Comparison of ENCODE assay signal across 8 mouse cellular contexts in genomic region chr7:127470743-127471645, GRCm38 (mm10). TPM values are rescaled to one million over a fixed set of nuclear protein-coding genes. Genes with fewer than 3 reads are reported as not detected.
DNase-seq lines count a peak whose midpoint lies in the region; ATAC-seq and TF ChIP-seq lines count a peak whose summit lies in the region.

No protein-coding gene starts in this region.

- H3K4me1 ChIP-seq in embryonic facial prominence, embryonic 14.5 days (ENCODE audit: control insufficient read depth, insufficient read depth, low read length): peaks cover 10% of the 10 kb centered on the region
- H3K4me1 ChIP-seq in heart, adult 2 months (ENCODE audit: control insufficient read depth, insufficient read depth, low read length): peaks cover 5% of the 10 kb centered on the region
- peaks cover 16% of the 10 kb centered on the region for H3K4me1 ChIP-seq in limb, embryonic 13.5 days
- peaks cover 19% of the 10 kb centered on the region for H3K4me1 ChIP-seq in midbrain, embryonic 16.5 days (ENCODE audit: control insufficient read depth, insufficient read depth, low read length)

- peak overlapping the region; percentile 89 for H3K9ac ChIP-seq in embryonic facial prominence, embryonic 14.5 days (ENCODE audit: low read depth, low read length)
- peak overlapping the region; percentile 90 for H3K9ac ChIP-seq in heart, adult 2 months (ENCODE audit: low read depth, low read length)
- peak overlapping the region; percentile 92 for H3K9ac ChIP-seq in limb, embryonic 13.5 days
- peak overlapping the region; percentile 90 for H3K9ac ChIP-seq in midbrain, embryonic 16.5 days (ENCODE audit: low read depth, low read length)

- no peaks in the 10 kb centered on the region for H3K27me3 ChIP-seq in embryonic facial prominence, embryonic 14.5 days (replicated peaks; ENCODE audit: control insufficient read depth, insufficient read depth, low read length)
- no peaks in the 10 kb centered on the region for H3K27me3 ChIP-seq in heart, adult 2 months (ENCODE audit: control insufficient read depth, insufficient read depth, low read length)
- no peaks in the 10 kb centered on the region for H3K27me3 ChIP-seq in limb, embryonic 13.5 days
- no peaks in the 10 kb centered on the region for H3K27me3 ChIP-seq in midbrain, embryonic 16.5 days (ENCODE audit: control insufficient read depth, insufficient read depth, low read depth, low read length)

- 1% methylated on average over 40 of the region's 46 CpGs for WGBS in embryonic facial prominence, embryonic 14.5 days
- WGBS in heart, adult 2 months: under 1% methylated on average over 46 of the region's 46 CpGs
- WGBS in limb, embryonic 13.5 days: under 1% methylated on average over 46 of the region's 46 CpGs
- WGBS in midbrain, embryonic 16.5 days: under 1% methylated on average over 45 of the region's 46 CpGs

- TF ChIP-seq EP300 in heart, adult 2 months (IDR thresholded peaks at IDR 0.05; ENCODE audit: insufficient read depth, low read depth, low read length): peak; percentile 70

- peak; percentile 98 for DNase-seq in 3T3-L1 (ENCODE audit: low read depth, low spot score)
- peak; percentile 50 to 80 for DNase-seq in adrenal gland, postnatal 4 days (ENCODE audit: low spot score in 2 of 2)
- peak; percentile 100 for DNase-seq in embryonic facial prominence, embryonic 14.5 days (ENCODE audit: low spot score)
- DNase-seq in heart, adult 2 months: peak; percentile 88 to 95
- peak; percentile 95 to 97 for DNase-seq in kidney, adult 8-10 months
- peak; percentile 74 to 91 for DNase-seq in spleen, postnatal 10 days (ENCODE audit: low spot score in 2 of 2)

- peaks cover 56% of the 10 kb centered on the region for H3K36me3 ChIP-seq in embryonic facial prominence, embryonic 14.5 days (ENCODE audit: control insufficient read depth, insufficient read depth, low read length)
- peaks cover 11% of the 10 kb centered on the region for H3K36me3 ChIP-seq in heart, adult 2 months (ENCODE audit: control insufficient read depth, insufficient read depth, low read length)
- H3K36me3 ChIP-seq in limb, embryonic 13.5 days: peaks cover 58% of the 10 kb centered on the region
- peaks cover 16% of the 10 kb centered on the region for H3K36me3 ChIP-seq in midbrain, embryonic 16.5 days (ENCODE audit: control insufficient read depth, insufficient read depth, low read length)

- H3K9me3 ChIP-seq in embryonic facial prominence, embryonic 14.5 days (ENCODE audit: control insufficient read depth, low read length): no peaks in the 10 kb centered on the region
- no peaks in the 10 kb centered on the region for H3K9me3 ChIP-seq in limb, embryonic 13.5 days
- H3K9me3 ChIP-seq in midbrain, embryonic 16.5 days (replicated peaks; ENCODE audit: control insufficient read depth, low read length, poor library complexity, severe bottlenecking): no peaks in the 10 kb centered on the region

- intact Hi-C loops in heart, adult 2 months (cut with DNase I): loop anchor here (1.0 to 5.0 kb wide), 3 partner anchors 22 to 79 kb away; partner anchors contain the start of genes E430018J23Rik, Zfp688 and Zfp689

- no peak for TF ChIP-seq CTCF in heart, adult 2 months (IDR thresholded peaks at IDR 0.05)

- peak overlapping the region; percentile 70 for H3K4me2 ChIP-seq in embryonic facial prominence, embryonic 14.5 days (ENCODE audit: low read depth, low read length)
- H3K4me2 ChIP-seq in limb, embryonic 13.5 days (replicated peaks): peak overlapping the region; percentile 94
- H3K4me2 ChIP-seq in midbrain, embryonic 16.5 days (ENCODE audit: low read length): peak overlapping the region; percentile 97

- H3K79me2 ChIP-seq in heart, adult 2 months (replicated peaks; ENCODE audit: control insufficient read depth, insufficient read depth, low read length): peaks cover 2% of the 10 kb centered on the region; the same call in 1 of the 2 replicates

- peak; percentile 95 for ATAC-seq in embryonic facial prominence, embryonic 14.5 days (ENCODE audit: low read depth)
- ATAC-seq in limb, embryonic 13.5 days (ENCODE audit: low FRiP score, low read depth): peak; percentile 94
- ATAC-seq in midbrain, embryonic 16.5 days: peak; percentile 96

- peak; percentile 75 for TF ChIP-seq POLR2A in heart, adult 2 months (IDR thresholded peaks at IDR 0.05; ENCODE audit: insufficient read depth, low read depth, low read length)

- peak overlapping the region; percentile 77 for H3K4me3 ChIP-seq in embryonic facial prominence, embryonic 14.5 days (ENCODE audit: low read depth, low read length)
- H3K4me3 ChIP-seq in heart, adult 2 months: peak overlapping the region; percentile 69
- peak overlapping the region; percentile 83 for H3K4me3 ChIP-seq in limb, embryonic 13.5 days
- H3K4me3 ChIP-seq in midbrain, embryonic 16.5 days (ENCODE audit: low read depth, low read length): peak overlapping the region; percentile 72

- peak overlapping the region; percentile 98 for H3K27ac ChIP-seq in embryonic facial prominence, embryonic 14.5 days (replicated peaks; ENCODE audit: low read depth, low read length)
- H3K27ac ChIP-seq in heart, adult 2 months: peak overlapping the region; percentile 95
- H3K27ac ChIP-seq in limb, embryonic 13.5 days: peak overlapping the region; percentile 98
- peak overlapping the region; percentile 97 for H3K27ac ChIP-seq in midbrain, embryonic 16.5 days (ENCODE audit: low read length)

RNA-seq across cellular contexts. Expression of gene Fbrs, which starts 8.0 kb away (rescaled TPM):
- 10 to 100 TPM; 90.8 to 94.0 TPM for total RNA-seq in adrenal gland, postnatal 4 days (2021)
- 14.3 and 15.0 TPM in 2 replicates for polyA plus RNA-seq in embryonic facial prominence, embryonic 14.5 days (2014; fragmentation: Nextera tagmentation; extraction: Ambion mirVana)
- 10 to 100 TPM; 31.2 to 33.9 TPM for total RNA-seq in heart, adult 2 months (2021)
- polyA plus RNA-seq in heart, adult 2 months (2012; rRNA removed): 13.4 and 16.4 TPM in 2 replicates
- polyA plus RNA-seq in limb, embryonic 13.5 days (2015; fragmentation: Nextera tagmentation; extraction: Ambion mirVana): 15.0 and 15.3 TPM in 2 replicates
- 9.1 and 12.5 TPM in 2 replicates for polyA plus RNA-seq in midbrain, embryonic 16.5 days (2015; fragmentation: Nextera tagmentation; extraction: Ambion mirVana)

RNA-seq across cellular contexts. Expression of gene Prr14, which starts 11.6 kb away (rescaled TPM):
- total RNA-seq in adrenal gland, postnatal 4 days (2021): 10 to 100 TPM; 52.3 to 54.8 TPM
- 40.4 and 41.9 TPM in 2 replicates for polyA plus RNA-seq in embryonic facial prominence, embryonic 14.5 days (2014; fragmentation: Nextera tagmentation; extraction: Ambion mirVana)
- total RNA-seq in heart, adult 2 months (2021): 10 to 100 TPM; 23.1 to 28.0 TPM
- 45.6 and 61.6 TPM in 2 replicates for polyA plus RNA-seq in heart, adult 2 months (2012; rRNA removed)
- polyA plus RNA-seq in limb, embryonic 13.5 days (2015; fragmentation: Nextera tagmentation; extraction: Ambion mirVana): 37.6 and 42.3 TPM in 2 replicates
- 32.9 and 36.0 TPM in 2 replicates for polyA plus RNA-seq in midbrain, embryonic 16.5 days (2015; fragmentation: Nextera tagmentation; extraction: Ambion mirVana)

RNA-seq across cellular contexts. Expression of gene Zfp689, which starts 22.0 kb away (rescaled TPM):
- total RNA-seq in adrenal gland, postnatal 4 days (2021): 1 to 10 TPM; 7.3 to 7.4 TPM
- 7.1 and 7.6 TPM in 2 replicates for polyA plus RNA-seq in embryonic facial prominence, embryonic 14.5 days (2014; fragmentation: Nextera tagmentation; extraction: Ambion mirVana)
- 1 to 10 TPM in 1 of 2 experiments, under 1 TPM in 1; 0.93 to 1.5 TPM for total RNA-seq in heart, adult 2 months (2021)
- polyA plus RNA-seq in heart, adult 2 months (2012; rRNA removed): 1.8 and 2.0 TPM in 2 replicates
- polyA plus RNA-seq in limb, embryonic 13.5 days (2015; fragmentation: Nextera tagmentation; extraction: Ambion mirVana): 12.2 and 13.9 TPM in 2 replicates
- 16.5 and 17.6 TPM in 2 replicates for polyA plus RNA-seq in midbrain, embryonic 16.5 days (2015; fragmentation: Nextera tagmentation; extraction: Ambion mirVana)

RNA-seq across cellular contexts. Expression of gene Srcap, which starts 40.8 kb away (rescaled TPM):
- 100 to 1,000 TPM; 111 to 118 TPM for total RNA-seq in adrenal gland, postnatal 4 days (2021)
- polyA plus RNA-seq in embryonic facial prominence, embryonic 14.5 days (2014; fragmentation: Nextera tagmentation; extraction: Ambion mirVana): 41.5 and 42.0 TPM in 2 replicates
- total RNA-seq in heart, adult 2 months (2021): 10 to 100 TPM; 53.1 to 55.8 TPM
- polyA plus RNA-seq in heart, adult 2 months (2012; rRNA removed): 15.3 and 16.7 TPM in 2 replicates
- polyA plus RNA-seq in limb, embryonic 13.5 days (2015; fragmentation: Nextera tagmentation; extraction: Ambion mirVana): 48.3 and 49.7 TPM in 2 replicates
- 38.4 and 49.5 TPM in 2 replicates for polyA plus RNA-seq in midbrain, embryonic 16.5 days (2015; fragmentation: Nextera tagmentation; extraction: Ambion mirVana)

RNA-seq across cellular contexts. Expression of gene Gm42715, which starts 48.4 kb away (rescaled TPM):
- total RNA-seq in adrenal gland, postnatal 4 days (2021): 10 to 100 TPM; 26.4 to 27.5 TPM
- polyA plus RNA-seq in embryonic facial prominence, embryonic 14.5 days (2014; fragmentation: Nextera tagmentation; extraction: Ambion mirVana): 12.2 and 13.2 TPM in 2 replicates
- 1 to 10 TPM; 7.8 to 8.2 TPM for total RNA-seq in heart, adult 2 months (2021)
- 7.9 and 9.3 TPM in 2 replicates for polyA plus RNA-seq in heart, adult 2 months (2012; rRNA removed)
- polyA plus RNA-seq in limb, embryonic 13.5 days (2015; fragmentation: Nextera tagmentation; extraction: Ambion mirVana): 18.3 and 18.9 TPM in 2 replicates
- polyA plus RNA-seq in midbrain, embryonic 16.5 days (2015; fragmentation: Nextera tagmentation; extraction: Ambion mirVana): 14.1 and 15.7 TPM in 2 replicates

Comparison
In these comparisons a context has a peak if more than half of its experiments do, and no peak if none do; other contexts are left out.
1. Peak in every context shown above with its lines: DNase-seq, ATAC-seq, H3K4me3 ChIP-seq and H3K27ac ChIP-seq.